Mouse (Mus musculus): ENCODE measurements around the gene Ddost. TPM values are rescaled to one million over a fixed set of nuclear protein-coding genes. Genes with fewer than 3 reads are reported as not detected.

Ddost gene
- polyA plus RNA-seq, 1 experiment from 2014 or later = 217 TPM

DNA sequence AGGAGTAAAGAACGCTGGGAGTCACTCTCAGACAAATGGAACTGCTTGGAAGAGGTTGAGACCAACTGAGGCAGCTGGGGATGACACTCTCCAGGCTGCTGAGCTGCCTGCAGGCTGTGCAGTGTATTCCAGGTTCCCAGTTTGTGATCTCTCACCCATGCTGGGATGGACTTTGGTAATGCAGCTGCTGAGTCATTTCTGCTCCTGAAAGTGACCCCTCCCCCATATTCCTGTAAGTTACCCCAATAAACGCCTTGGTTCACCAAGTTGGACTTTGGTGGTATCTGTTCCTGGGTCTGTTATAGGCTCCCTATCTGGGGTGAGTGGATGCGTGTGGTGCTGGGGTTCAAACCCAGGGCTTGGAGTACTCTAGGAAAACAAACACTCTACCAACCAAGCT lies 53.6 kb downstream of the Ddost start:
- 75% methylated on average over 3 of the region's 3 CpGs for WGBS
- H3K36me3 ChIP-seq = no peaks in the 10 kb centered on the region
- no peak overlapping the region for H3K4me2 ChIP-seq
- H3K9me3 ChIP-seq (replicated peaks) = no peaks in the 10 kb centered on the region
- H3K4me3 ChIP-seq (replicated peaks) = no peak overlapping the region
- no peak overlapping the region for H3K9ac ChIP-seq (replicated peaks)
- H3K27me3 ChIP-seq (replicated peaks) = no peaks in the 10 kb centered on the region
- H3K4me1 ChIP-seq = peaks cover 14% of the 10 kb centered on the region
- no peak overlapping the region for H3K27ac ChIP-seq (replicated peaks)
- ATAC-seq (ENCODE audit: low FRiP score) = no peak

DNA sequence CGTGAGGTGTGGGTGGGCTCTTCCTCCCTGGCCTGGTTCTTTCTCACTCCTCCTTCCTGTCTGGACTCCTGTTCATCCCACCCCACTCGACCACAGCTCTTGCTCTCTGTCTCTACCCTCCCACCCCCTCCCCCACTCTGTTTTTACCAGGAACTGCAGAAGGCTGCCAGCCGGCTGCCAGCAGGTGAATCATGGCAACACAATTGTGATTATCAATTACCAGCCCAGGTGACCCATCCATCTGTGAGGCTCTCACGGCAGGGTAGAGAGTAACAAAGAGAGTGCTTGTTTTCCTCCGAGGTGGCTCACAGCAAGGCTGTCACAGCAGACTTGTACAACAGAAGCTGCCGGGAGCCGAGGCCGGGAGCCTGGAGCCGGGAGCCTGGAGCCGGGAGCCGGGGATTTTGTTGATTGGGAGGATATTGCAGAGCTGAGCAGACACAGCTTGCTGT lies 56.9 kb downstream of the Ddost start:
- WGBS = 6% methylated on average over 11 of the region's 11 CpGs
- Histone ChIP-seq H3K4me2 (peak overlapping the region; percentile 40), H3K27ac (replicated peaks) (peak overlapping the region; percentile 76), H3K27me3 (replicated peaks) (peaks cover 6% of the 10 kb centered on the region; the same call in 1 of the 2 replicates), H3K9me3 (replicated peaks) (no peaks in the 10 kb centered on the region), H3K4me1 (peaks cover 14% of the 10 kb centered on the region), H3K36me3 (no peaks in the 10 kb centered on the region), H3K4me3 (replicated peaks) (no peak overlapping the region), H3K9ac (replicated peaks) (0 out of 2 replicates have a peak overlapping the region, but pooled peaks have one; percentile 7)
- peak; percentile 38; the same call in 1 of the 2 replicates for ATAC-seq (ENCODE audit: low FRiP score)

Small RNA genes lying within 50 kb of the gene (microRNA-seq; reads per million reads assigned to microRNA genes)
- gene Gm27646 = not detected
- gene Mir7019 = 2.1 reads per million, percentile 6 among the genes with 10 or more reads in this experiment

Other genes with a start within 250 kb of the Ddost start
- 157 and 167 TPM in 2 replicates for gene Hp1bp3, start 88.4 kb upstream of the Ddost start, polyA plus RNA-seq (2015; fragmentation: Nextera tagmentation; extraction: Ambion mirVana)
- gene Sh2d5, start 54.3 kb upstream of the Ddost start, polyA plus RNA-seq (2015; fragmentation: Nextera tagmentation; extraction: Ambion mirVana) = 17.0 and 19.9 TPM in 2 replicates
- gene Kif17, start 54.3 kb upstream of the Ddost start, polyA plus RNA-seq (2015; fragmentation: Nextera tagmentation; extraction: Ambion mirVana) = 5.0 and 5.2 TPM in 2 replicates
- gene Pink1, start 21.6 kb downstream of the Ddost start, polyA plus RNA-seq (2015; fragmentation: Nextera tagmentation; extraction: Ambion mirVana) = 87.9 and 103 TPM in 2 replicates
- gene Cda, start 63.3 kb downstream of the Ddost start, polyA plus RNA-seq (2015; fragmentation: Nextera tagmentation; extraction: Ambion mirVana) = 10.1 and 11.9 TPM in 2 replicates
- 13.9 and 14.3 TPM in 2 replicates for gene Fam43b, start 91.8 kb downstream of the Ddost start, polyA plus RNA-seq (2015; fragmentation: Nextera tagmentation; extraction: Ambion mirVana)
- gene Mul1, start 129.9 kb downstream of the Ddost start, polyA plus RNA-seq (2015; fragmentation: Nextera tagmentation; extraction: Ambion mirVana) = 20.0 and 21.8 TPM in 2 replicates
- gene Camk2n1, start 149.6 kb downstream of the Ddost start, polyA plus RNA-seq (2015; fragmentation: Nextera tagmentation; extraction: Ambion mirVana) = 18.9 and 23.1 TPM in 2 replicates